Mouse (Mus musculus): ENCODE measurements around the gene Ccdc22.

Ccdc22 gene

GRCm38 (mm10) chrX:7573176-7574086 is 31.9 kb downstream of the Ccdc22 start, which contains the start of gene Foxp3:
Foxp3 (plus strand) TSS chrX:7573644.
- DNase-seq: peak; percentile 77

- no peak for DNase-seq
Measured at GRCm38 (mm10) chrX:7572466-7572865, 32.9 kb downstream of the Ccdc22 start.

- DNase-seq: no peak
Measured at GRCm38 (mm10) chrX:7571565-7572136, 33.7 kb downstream of the Ccdc22 start.

GRCm38 (mm10) chrX:7570481-7571175 is 34.7 kb downstream of the Ccdc22 start:
- DNase-seq: no peak

- DNase-seq: no peak
Measured at GRCm38 (mm10) chrX:7567491-7567890, 37.8 kb downstream of the Ccdc22 start.

- peak; percentile 13 for DNase-seq
Measured at GRCm38 (mm10) chrX:7566352-7566751, 39.0 kb downstream of the Ccdc22 start.

GRCm38 (mm10) chrX:7563076-7563475 is 42.2 kb downstream of the Ccdc22 start:
- DNase-seq: no peak

GRCm38 (mm10) chrX:7553474-7553873 is 51.8 kb downstream of the Ccdc22 start:
- DNase-seq: no peak

Measured in thymus, postnatal 4 days (tissue).